Mouse (Mus musculus): ENCODE data around the gene Tpp2. TPM values are rescaled to one million over a fixed set of nuclear protein-coding genes. Genes with fewer than 3 reads are reported as not detected.

The Tpp2 gene
- polyA plus RNA-seq, 1 experiment: 8.4 TPM

GRCm38 (mm10) chr1:43996914-43997589 lies 63.6 kb downstream of the Tpp2 start:
- TF ChIP-seq CTCF (IDR thresholded peaks at IDR 0.05; ENCODE audit: insufficient read depth, low read length) (no peak), POLR2A (IDR thresholded peaks at IDR 0.05; ENCODE audit: borderline replicate concordance, extremely low read depth, low read depth, low read length) (no peak)
- no peaks in the 10 kb centered on the region for H3K4me1 ChIP-seq (ENCODE audit: control insufficient read depth, insufficient read depth, low read length)
- no peak overlapping the region for H3K4me3 ChIP-seq (replicated peaks; ENCODE audit: extremely low read depth, low read depth, low read length)
- DNase-seq: no peak
- WGBS: 88% methylated on average over 4 of the region's 4 CpGs

GRCm38 (mm10) chr1:44004513-44004912 lies 71.1 kb downstream of the Tpp2 start:
- no peak for DNase-seq
- TF ChIP-seq CTCF (IDR thresholded peaks at IDR 0.05; ENCODE audit: insufficient read depth, low read length) (no peak), POLR2A (IDR thresholded peaks at IDR 0.05; ENCODE audit: borderline replicate concordance, extremely low read depth, low read depth, low read length) (no peak)
- Histone ChIP-seq H3K4me3 (replicated peaks; ENCODE audit: extremely low read depth, low read depth, low read length) (no peak overlapping the region), H3K4me1 (ENCODE audit: control insufficient read depth, insufficient read depth, low read length) (no peaks in the 10 kb centered on the region)
- 79% methylated on average over 2 of the region's 2 CpGs for WGBS

- Histone ChIP-seq H3K4me3 (replicated peaks; ENCODE audit: extremely low read depth, low read depth, low read length) (no peak overlapping the region), H3K4me1 (ENCODE audit: control insufficient read depth, insufficient read depth, low read length) (peaks cover 2% of the 10 kb centered on the region; the same call in 1 of the 2 replicates)
- DNase-seq: no peak
- WGBS: 80% methylated on average over 2 of the region's 2 CpGs
- no peak for TF ChIP-seq POLR2A (IDR thresholded peaks at IDR 0.05; ENCODE audit: borderline replicate concordance, extremely low read depth, low read depth, low read length)
- TF ChIP-seq CTCF (IDR thresholded peaks at IDR 0.05; ENCODE audit: insufficient read depth, low read length): no peak
Measured at GRCm38 (mm10) chr1:44015556-44015955, 82.1 kb downstream of the Tpp2 start.

- H3K4me1 ChIP-seq (ENCODE audit: control insufficient read depth, insufficient read depth, low read length): peaks cover 3% of the 10 kb centered on the region
Measured at GRCm38 (mm10) chr1:44019934-44020333, 86.5 kb downstream of the Tpp2 start, which contains the start of gene Mettl21c. Gene Mettl21c (minus strand): TSS chr1:44020034.

GRCm38 (mm10) chr1:44022656-44023055 lies 89.2 kb downstream of the Tpp2 start:
- H3K4me1 ChIP-seq (ENCODE audit: control insufficient read depth, insufficient read depth, low read length): peaks cover 3% of the 10 kb centered on the region
- no peak overlapping the region for H3K4me3 ChIP-seq (replicated peaks; ENCODE audit: extremely low read depth, low read depth, low read length)
- TF ChIP-seq POLR2A (IDR thresholded peaks at IDR 0.05; ENCODE audit: borderline replicate concordance, extremely low read depth, low read depth, low read length) (no peak), CTCF (IDR thresholded peaks at IDR 0.05; ENCODE audit: insufficient read depth, low read length) (no peak)
- no peak for DNase-seq
- 62% methylated on average over 1 of the region's 1 CpGs for WGBS

More at GRCm38 (mm10) chr1:44019934-44020333, 86.5 kb downstream of the Tpp2 start, which contains the start of gene Mettl21c:
- no peak for DNase-seq
- no peak within 1 kb of the TSS for H3K4me3 ChIP-seq (replicated peaks; ENCODE audit: extremely low read depth, low read depth, low read length)
- TF ChIP-seq POLR2A (IDR thresholded peaks at IDR 0.05; ENCODE audit: borderline replicate concordance, extremely low read depth, low read depth, low read length): no peak
- no peak for TF ChIP-seq CTCF (IDR thresholded peaks at IDR 0.05; ENCODE audit: insufficient read depth, low read length)

- 74% methylated on average over 1 of the region's 1 CpGs for WGBS
- Histone ChIP-seq H3K4me3 (replicated peaks; ENCODE audit: extremely low read depth, low read depth, low read length) (no peak overlapping the region), H3K4me1 (ENCODE audit: control insufficient read depth, insufficient read depth, low read length) (no peaks in the 10 kb centered on the region; the same call in 1 of the 2 replicates)
- no peak for DNase-seq
- TF ChIP-seq POLR2A (IDR thresholded peaks at IDR 0.05; ENCODE audit: borderline replicate concordance, extremely low read depth, low read depth, low read length) (no peak), CTCF (IDR thresholded peaks at IDR 0.05; ENCODE audit: insufficient read depth, low read length) (no peak)
Measured at GRCm38 (mm10) chr1:44027651-44028050, 94.2 kb downstream of the Tpp2 start.

- WGBS: 64% methylated on average over 2 of the region's 2 CpGs
- Histone ChIP-seq H3K4me1 (ENCODE audit: control insufficient read depth, insufficient read depth, low read length) (no peaks in the 10 kb centered on the region), H3K4me3 (replicated peaks; ENCODE audit: extremely low read depth, low read depth, low read length) (no peak overlapping the region)
- TF ChIP-seq POLR2A (IDR thresholded peaks at IDR 0.05; ENCODE audit: borderline replicate concordance, extremely low read depth, low read depth, low read length) (no peak), CTCF (IDR thresholded peaks at IDR 0.05; ENCODE audit: insufficient read depth, low read length) (no peak)
- DNase-seq: no peak
Measured at GRCm38 (mm10) chr1:44032213-44032612, 98.8 kb downstream of the Tpp2 start.

GRCm38 (mm10) chr1:44032948-44033347 lies 99.5 kb downstream of the Tpp2 start:
- no peak for DNase-seq
- WGBS: 83% methylated on average over 5 of the region's 5 CpGs
- H3K4me3 ChIP-seq (replicated peaks; ENCODE audit: extremely low read depth, low read depth, low read length): no peak overlapping the region
- no peaks in the 10 kb centered on the region for H3K4me1 ChIP-seq (ENCODE audit: control insufficient read depth, insufficient read depth, low read length)
- TF ChIP-seq POLR2A (IDR thresholded peaks at IDR 0.05; ENCODE audit: borderline replicate concordance, extremely low read depth, low read depth, low read length) (no peak), CTCF (IDR thresholded peaks at IDR 0.05; ENCODE audit: insufficient read depth, low read length) (no peak)

GRCm38 (mm10) chr1:44041797-44042554 lies 108.5 kb downstream of the Tpp2 start:
- H3K4me1 ChIP-seq (ENCODE audit: control insufficient read depth, insufficient read depth, low read length): no peaks in the 10 kb centered on the region
- under 1% methylated on average over 17 of the region's 17 CpGs for WGBS
- peak overlapping the region; percentile 35 for H3K4me3 ChIP-seq (replicated peaks; ENCODE audit: extremely low read depth, low read depth, low read length)
- TF ChIP-seq POLR2A (IDR thresholded peaks at IDR 0.05; ENCODE audit: borderline replicate concordance, extremely low read depth, low read depth, low read length) (no peak), CTCF (IDR thresholded peaks at IDR 0.05; ENCODE audit: insufficient read depth, low read length) (peak; percentile 56)
- DNase-seq: peak; percentile 38

Data from lung, adult 2 months (tissue).